Mouse (Mus musculus) CD4-positive helper T cell, adult 2 months (primary cell): ENCODE results near the gene Cort.
A peak's percentile ranks its signal among the peaks of the same experiment; 100 is the strongest.
"Not testable (repeated sequence)": the region's sequence is repeated elsewhere in the genome, so short reads cannot be mapped to it uniquely, and the experiment has no call there.

Experiments
- DNase-seq: peaks from one replicate; pipeline ENCODE4 v3.0.0-alpha.2; 2012; ENCODE audit warnings: low read depth, missing footprints, low spot score

The Cort gene

GRCm38 (mm10) chr4:149148084-149148483 is 21.5 kb upstream of the Cort start:
- no peak for DNase-seq

GRCm38 (mm10) chr4:149147528-149147927 is 21.0 kb upstream of the Cort start:
- DNase-seq, result peak; percentile 41

- DNase-seq, result no peak
Measured at GRCm38 (mm10) chr4:149145151-149145550, 18.6 kb upstream of the Cort start.

GRCm38 (mm10) chr4:149144459-149144858 is 17.9 kb upstream of the Cort start:
- DNase-seq, result peak; percentile 78

DNA sequence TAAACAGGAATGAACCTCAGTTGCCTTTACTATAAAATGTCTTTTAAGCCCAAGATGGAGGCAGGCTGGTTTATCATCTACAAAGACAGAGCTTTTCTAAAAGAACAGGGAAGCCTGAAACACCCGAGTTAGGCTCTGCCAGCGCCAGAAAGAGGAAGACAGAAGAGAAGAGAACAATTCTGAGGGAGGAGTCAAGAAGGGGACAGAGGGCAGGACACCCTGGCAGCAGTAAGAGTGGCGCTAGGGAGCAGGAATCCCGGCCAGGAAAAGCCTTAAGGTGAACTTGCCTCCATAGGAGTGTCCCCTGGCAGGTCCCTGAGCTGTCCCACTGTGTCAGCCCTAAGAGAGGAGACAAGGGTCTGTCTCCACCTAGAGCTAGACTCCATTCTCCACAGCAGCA is 17.0 kb upstream of the Cort start:
- DNase-seq, result no peak

DNA sequence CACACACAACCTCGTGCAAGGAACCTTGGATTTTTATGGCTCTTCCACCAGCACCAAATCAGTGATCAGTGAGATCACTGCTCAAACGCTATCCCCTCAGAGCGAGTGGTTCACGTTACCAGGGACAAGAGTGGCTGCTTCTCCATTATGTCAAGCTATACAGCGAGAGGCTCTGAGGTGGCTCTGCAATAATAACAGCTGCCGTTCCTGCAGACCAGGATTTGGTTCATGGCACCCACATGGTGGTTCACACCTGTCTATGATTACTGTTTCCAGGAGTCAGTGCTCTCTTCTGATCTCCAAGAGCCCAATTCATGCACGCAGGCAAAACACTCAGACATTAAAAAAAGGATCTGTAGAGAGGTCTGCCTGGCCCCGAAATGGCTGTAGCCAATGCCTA is 12.0 kb upstream of the Cort start:
- DNase-seq, result no peak

DNA sequence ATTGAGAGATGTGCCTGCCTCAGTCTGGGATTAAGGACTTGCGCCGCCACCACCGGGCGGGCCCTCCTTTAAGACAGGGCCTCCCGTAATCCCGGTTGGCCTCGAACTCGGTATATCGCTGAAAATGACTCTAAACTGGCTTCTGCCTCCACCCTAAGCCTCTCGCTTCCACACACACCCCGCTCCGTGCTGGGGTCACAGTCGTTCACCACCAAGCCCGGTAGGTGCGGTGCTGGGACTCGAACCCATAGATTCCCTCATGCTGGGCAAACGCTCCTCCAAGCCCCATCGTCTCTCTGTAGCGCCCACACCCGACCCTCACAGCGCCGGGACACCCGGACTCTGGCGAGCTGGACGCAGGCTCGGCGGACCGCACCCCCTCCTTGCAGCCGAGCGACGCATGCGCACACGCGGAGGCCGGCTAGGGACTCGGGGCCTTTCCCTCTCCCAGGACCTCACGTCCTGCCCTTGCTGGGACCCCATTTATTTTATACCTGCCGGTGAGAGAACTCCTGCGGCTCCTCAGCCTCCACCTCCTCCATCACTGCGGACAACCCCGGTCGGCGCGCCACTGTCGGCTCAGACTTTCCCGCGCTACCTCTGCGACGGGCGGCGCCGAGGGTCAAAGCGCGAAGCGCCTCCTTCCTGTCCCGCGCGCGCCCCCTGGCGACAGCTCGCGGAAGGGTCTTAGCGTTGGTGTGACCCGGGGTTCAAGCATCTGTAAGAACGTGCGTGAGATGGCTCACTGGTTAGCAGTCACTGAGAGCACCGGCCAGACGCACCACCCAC is 10.6 kb upstream of the Cort start, which contains the start of gene Cenps:
TSS of gene Cenps (minus strand) at position 648 of the 789 bp plus-strand sequence.
- DNase-seq, result peak; percentile 89

DNA sequence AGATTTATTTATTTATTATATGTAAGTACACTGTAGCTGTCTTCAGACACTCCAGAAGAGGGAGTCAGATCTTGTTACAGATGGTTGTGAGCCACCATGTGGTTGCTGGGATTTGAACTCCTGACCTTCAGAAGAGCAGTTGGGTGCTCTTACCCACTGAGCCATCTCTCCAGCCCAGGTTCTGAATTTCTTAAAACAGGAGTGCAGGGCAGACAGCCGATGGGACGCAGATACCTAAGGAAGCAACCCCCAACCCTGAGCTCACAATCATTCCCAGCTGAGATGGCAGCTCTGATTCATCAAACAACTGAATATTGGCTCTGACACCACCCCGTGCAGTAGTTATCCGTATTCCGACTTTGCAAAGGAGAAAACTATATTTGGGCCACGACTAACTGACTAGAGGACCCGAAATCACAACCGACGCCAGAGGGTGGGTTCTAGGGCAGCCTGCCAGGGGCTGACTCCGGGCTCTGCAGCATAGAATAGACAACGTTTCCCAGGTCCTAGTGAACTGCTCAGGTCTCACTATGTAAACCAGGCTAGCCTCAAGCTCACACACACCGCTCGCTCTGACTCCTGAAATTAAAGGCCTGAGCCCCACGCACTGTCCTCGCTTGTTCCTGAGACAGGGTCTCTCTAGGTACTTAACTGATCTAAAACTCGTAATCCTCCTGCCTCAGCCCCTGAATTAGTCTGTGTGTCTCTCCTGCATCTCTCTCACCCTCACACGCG is 9.7 kb upstream of the Cort start:
- no peak for DNase-seq

DNA sequence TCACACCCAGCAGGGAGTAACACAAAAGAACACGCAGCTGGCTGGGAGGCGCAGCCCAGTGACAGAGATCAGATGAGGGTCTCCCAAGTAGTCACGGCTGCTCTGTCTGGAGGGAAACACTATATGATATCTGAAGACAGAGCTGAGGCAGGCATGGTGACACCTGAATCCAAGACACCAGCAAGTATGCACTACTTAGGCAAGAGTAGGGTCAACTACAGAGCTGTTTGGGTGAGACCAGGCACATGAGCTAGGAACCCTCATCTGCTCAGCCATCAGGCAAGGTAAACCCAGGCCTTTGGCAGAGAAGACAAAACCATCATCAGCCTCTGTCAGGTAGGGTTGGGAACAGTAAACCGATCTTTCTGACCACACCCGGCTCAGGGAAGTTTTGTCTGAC is 6.8 kb upstream of the Cort start:
- no peak for DNase-seq

DNA sequence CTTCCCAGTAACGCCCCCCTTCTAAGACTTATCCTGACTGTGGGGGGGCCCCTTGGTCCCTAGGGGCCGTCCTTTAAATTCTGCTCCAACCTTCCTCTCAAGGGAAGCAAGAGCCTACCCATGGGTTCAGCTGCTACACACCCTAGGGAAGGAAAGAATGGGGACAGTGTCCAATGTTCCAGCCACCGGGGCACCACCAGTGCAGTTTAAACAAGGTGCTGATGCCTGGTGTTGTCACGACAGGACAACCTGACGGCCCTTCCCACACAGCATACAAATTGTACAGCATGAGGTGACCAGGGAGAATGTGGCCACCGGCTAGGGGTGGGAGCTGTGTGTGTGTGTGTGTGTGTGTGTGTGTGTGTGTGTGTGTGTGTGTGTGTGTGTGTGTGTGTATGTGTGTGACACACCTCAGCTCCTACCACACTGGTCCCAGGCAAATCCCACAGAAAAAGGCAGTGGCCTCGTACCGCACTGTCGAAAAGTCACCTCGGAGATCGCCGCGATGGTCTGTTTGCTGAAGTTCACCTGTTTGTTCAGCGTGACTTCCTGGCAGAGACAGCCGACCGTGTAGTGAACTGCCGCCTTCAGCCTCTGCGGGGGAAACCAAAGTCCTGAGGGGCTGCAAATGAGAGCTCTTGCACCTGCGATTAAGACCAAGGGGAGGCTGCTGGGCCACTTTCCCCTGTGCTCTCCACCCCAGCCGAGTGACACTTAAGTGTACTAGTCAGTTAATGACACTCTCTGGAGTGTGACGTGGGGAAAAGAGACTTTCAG is 5.4 kb upstream of the Cort start:
- DNase-seq, result no peak

GRCm38 (mm10) chr4:149131021-149131752 is 4.6 kb upstream of the Cort start:
- no peak for DNase-seq

DNA sequence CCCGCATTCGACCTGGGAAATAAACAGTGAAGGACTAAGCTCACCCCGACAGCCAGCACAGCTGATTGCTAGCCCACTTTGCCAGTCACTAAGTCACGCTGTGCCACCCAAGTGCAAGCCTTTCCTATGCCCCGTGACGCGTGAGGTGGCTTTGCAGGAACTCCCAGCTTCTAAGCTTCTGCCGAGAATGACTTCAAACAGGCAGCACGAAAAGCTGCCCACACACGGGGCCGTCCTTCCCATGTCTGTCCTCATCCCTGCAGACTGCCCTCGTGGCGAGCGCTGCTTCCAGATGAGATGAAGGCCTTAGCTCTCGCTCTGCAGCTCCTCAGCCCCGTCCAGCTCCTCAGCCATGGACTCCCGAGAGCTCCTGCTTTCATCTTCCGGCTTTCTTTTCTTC is 1.9 kb upstream of the Cort start:
- no peak for DNase-seq

- no peak for DNase-seq
Measured at GRCm38 (mm10) chr4:149126115-149126509, 451 bp downstream of the Cort start.

DNA sequence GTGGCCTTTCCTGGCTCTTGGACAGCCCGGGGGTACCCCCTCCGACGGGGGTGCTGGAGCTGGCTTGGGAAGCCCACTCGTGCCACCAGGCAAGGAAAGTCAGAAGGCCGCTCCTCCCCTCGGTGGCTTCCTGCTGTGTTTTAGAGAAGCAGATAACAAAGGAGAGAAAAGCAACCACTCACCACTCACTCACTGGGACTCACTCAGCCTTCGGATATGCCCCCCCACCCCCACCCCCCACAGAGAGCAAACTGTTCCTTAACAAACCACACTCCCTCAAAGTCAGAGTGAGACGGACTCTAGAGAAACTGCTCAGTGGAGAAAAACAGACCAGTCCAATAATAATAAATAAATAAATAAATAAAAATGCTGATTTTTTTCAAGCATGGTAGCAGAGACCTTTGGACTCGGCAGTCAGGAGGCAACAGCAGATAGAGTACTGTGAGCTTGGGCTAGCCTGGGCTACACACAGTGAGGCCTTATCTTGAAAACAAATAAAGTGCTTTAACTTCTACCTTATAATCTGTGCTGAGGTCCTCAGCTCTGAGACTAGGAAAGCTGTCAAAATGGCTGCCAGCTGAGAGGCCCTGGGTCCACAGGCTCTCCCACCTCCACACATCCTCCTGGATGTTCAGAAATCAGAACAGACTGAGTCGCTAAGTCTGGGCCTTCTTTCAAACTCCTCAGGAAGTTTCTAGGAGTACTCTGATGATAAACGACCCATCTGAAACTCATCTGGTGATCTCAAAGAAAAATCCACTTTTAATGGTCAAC is 1.0 kb downstream of the Cort start:
- DNase-seq, result no peak

DNA sequence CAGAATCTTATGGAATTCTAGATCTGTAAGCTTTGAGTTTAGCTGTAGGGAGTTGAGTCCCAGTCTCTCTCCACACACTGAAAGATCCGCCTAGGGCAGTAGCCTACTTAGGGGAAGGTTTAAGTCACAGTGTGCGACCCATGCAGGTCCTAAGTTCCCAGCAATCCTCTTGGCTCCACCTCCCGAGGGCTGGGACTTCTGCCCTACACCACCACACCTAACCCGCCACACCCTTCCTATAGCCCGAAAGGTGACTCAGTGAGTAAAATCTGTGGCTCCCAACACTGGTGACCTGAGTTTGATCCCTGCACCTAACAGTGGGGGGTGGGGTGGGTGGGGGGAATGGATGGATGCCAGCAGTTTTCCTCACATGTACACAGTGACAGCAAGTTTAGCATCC is 3.1 kb downstream of the Cort start:
- DNase-seq, result no peak

- DNase-seq, result not testable (repeated sequence)
Measured at GRCm38 (mm10) chr4:149119978-149120562, 6.5 kb downstream of the Cort start.

DNA sequence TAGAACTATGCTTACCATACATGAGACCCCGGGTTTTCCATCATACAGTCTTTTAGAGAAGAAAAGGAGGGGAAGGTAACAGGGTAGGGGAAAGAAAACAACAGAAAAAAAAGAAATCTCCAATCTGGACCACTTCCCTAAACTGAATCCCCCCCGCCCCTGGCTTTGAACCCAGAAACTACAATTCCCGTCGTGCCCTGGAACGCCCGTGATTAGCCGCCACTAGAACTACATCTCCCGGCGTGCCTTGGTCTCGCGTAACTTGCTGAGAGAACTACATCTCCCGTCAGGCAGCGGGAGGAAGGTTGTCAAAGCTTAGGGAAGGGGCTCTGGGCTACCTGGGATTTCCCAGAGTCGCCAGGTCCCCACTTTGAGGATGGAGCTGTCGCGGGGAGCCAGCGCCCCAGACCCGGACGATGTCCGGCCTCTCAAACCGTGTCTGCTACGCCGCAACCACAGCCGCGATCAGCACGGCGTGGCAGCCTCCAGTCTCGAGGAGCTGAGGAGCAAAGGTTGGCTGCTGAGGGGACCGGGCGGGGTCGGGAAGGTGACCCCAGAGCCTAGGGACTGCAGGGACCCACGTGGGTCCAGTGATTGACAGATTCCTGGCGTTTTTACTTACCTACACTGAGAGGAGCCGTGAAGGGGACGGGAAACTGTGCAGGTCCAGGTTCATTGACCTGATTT is 22.5 kb downstream of the Cort start, which contains the start of gene Dffa:
TSS of gene Dffa (plus strand) at position 272 of the 687 bp plus-strand sequence.
- DNase-seq, result peak; percentile 88

- no peak for DNase-seq
Measured at GRCm38 (mm10) chr4:149101456-149101855, 25.1 kb downstream of the Cort start.

GRCm38 (mm10) chr4:149100449-149100848 is 26.1 kb downstream of the Cort start:
- DNase-seq, result not testable (repeated sequence)
